Mouse (Mus musculus) testis, adult 2 months (tissue): ENCODE data around the gene Clec2l. TPM values are rescaled to one million over a fixed set of nuclear protein-coding genes. Genes with fewer than 3 reads are reported as not detected.

Experiments
- H3K27ac ChIP-seq: fragments of 200-500 bp; 2 replicates; pipeline ENCODE4 v1.5.1; 2012; ENCODE audit warnings: low read depth, low read length; ENCODE audit not compliant: control insufficient read depth, insufficient read depth
- H3K27me3 ChIP-seq: fragments of 200-500 bp; 2 replicates; pipeline ENCODE4 v1.6.1; 2012; ENCODE audit warnings: mild to moderate bottlenecking, low read length, moderate library complexity; ENCODE audit not compliant: control insufficient read depth, insufficient read depth
- H3K36me3 ChIP-seq: fragments of 200-500 bp; 2 replicates; pipeline ENCODE4 v1.6.1; 2012; ENCODE audit warnings: mild to moderate bottlenecking, low read length; ENCODE audit not compliant: control insufficient read depth, insufficient read depth
- H3K4me1 ChIP-seq: fragments of 200-500 bp; 2 replicates; pipeline ENCODE4 v1.6.1; 2012; ENCODE audit warnings: low read length; ENCODE audit not compliant: control insufficient read depth, insufficient read depth
- H3K4me3 ChIP-seq: fragments of 200-500 bp; 2 replicates; pipeline ENCODE4 v1.5.1; 2012; ENCODE audit warnings: low read depth, mild to moderate bottlenecking, low read length, moderate library complexity, mixed read lengths; ENCODE audit not compliant: control insufficient read depth
- CTCF ChIP-seq: fragments of 200-500 bp; IDR thresholded peaks from 2 replicates; pipeline ENCODE4 v1.5.1; 2012; ENCODE audit warnings: low read depth, mild to moderate bottlenecking, inconsistent platforms, low read length, moderate library complexity; ENCODE audit not compliant: control insufficient read depth, insufficient read depth, insufficient replicate concordance
- POLR2A ChIP-seq: fragments of 200-500 bp; IDR thresholded peaks from 2 replicates; pipeline ENCODE4 v1.6.1; 2012; ENCODE audit warnings: low read depth, mild to moderate bottlenecking, inconsistent platforms, low read length, moderate library complexity; ENCODE audit not compliant: control insufficient read depth
- polyA plus RNA-seq: library from polyadenylated mRNA; depleted of rRNA; stranded (reverse); fragments of >200 nt; gene quantifications from 2 replicates; pipeline ENCODE4 v1.2.3, GENCODE M21; 2012; rRNA removed

Gene Clec2l
- polyA plus RNA-seq, 1 experiment = 0.41 TPM

DNA sequence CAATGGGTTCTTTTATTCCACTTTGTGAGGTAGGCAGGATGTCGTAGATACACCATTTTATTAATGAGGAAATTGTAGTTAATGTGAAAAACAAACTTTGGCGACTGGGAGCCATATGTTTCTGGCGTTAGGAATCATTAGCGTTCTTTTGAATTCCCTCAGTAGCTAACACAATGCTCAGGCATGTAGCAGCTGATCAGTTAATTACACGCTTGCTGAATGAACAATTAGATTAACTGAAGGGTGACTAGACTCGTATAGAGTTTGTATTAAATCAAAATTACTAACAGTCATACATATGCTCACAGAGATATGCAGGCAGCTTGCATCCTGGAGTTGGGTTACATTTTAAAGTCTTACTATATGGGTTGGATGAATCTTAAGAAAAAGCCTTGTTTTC lies 56.4 kb downstream of the Clec2l start:
- TF ChIP-seq CTCF (no peak), POLR2A (no peak)
- Histone ChIP-seq H3K36me3 (peaks cover 1% of the 10 kb centered on the region), H3K4me1 (no peaks in the 10 kb centered on the region), H3K27ac (no peak overlapping the region), H3K27me3 (no peaks in the 10 kb centered on the region), H3K4me3 (peak overlapping the region; percentile 16; the same call in 1 of the 2 replicates)

- no peaks in the 10 kb centered on the region; the same call in 1 of the 2 replicates for H3K36me3 ChIP-seq
- TF ChIP-seq POLR2A = no peak
- TF ChIP-seq CTCF = no peak
These were observed 58.5 kb downstream of the Clec2l start for GRCm38 (mm10) chr6:38721361-38721760.

DNA sequence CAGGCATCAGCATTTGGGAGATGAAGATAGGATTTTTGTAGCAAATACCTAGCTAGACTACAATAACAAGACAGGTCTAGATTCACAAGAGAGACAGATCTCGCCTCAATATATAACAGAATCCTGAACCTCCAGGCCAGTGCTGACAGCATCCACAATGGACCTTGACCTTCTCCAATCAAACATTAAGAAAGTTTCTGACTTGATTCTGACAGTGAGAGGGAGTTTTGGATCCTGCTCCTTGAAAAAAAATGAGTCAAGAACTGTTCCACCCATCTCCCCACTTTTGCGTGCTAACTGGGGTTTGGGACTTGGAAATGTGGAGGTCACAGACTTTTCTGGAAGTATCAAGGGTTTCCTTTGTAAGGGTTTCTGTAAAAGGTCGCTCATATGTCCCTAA lies 62.6 kb downstream of the Clec2l start:
- TF ChIP-seq POLR2A = no peak
- no peak for TF ChIP-seq CTCF
- Histone ChIP-seq H3K4me1 (no peaks in the 10 kb centered on the region), H3K4me3 (no peak overlapping the region), H3K27me3 (no peaks in the 10 kb centered on the region), H3K27ac (no peak overlapping the region), H3K36me3 (no peaks in the 10 kb centered on the region; the same call in 1 of the 2 replicates)

More at GRCm38 (mm10) chr6:38721361-38721760, 58.5 kb downstream of the Clec2l start:
- Histone ChIP-seq H3K4me1 (no peaks in the 10 kb centered on the region), H3K4me3 (no peak overlapping the region), H3K27ac (no peak overlapping the region), H3K27me3 (no peaks in the 10 kb centered on the region)

Other genes with a start within 250 kb of the Clec2l start
- gene Ubn2, start 229.1 kb upstream of the Clec2l start, polyA plus RNA-seq = 23.1 and 25.5 TPM in 2 replicates
- gene Fmc1, start 129.6 kb upstream of the Clec2l start, polyA plus RNA-seq = 64.0 and 74.2 TPM in 2 replicates
- 25.4 and 30.9 TPM in 2 replicates for gene Luc7l2, start 111.7 kb upstream of the Clec2l start, polyA plus RNA-seq
- 0.64 and 0.86 TPM in 2 replicates for gene Klrg2, start 25.8 kb upstream of the Clec2l start, polyA plus RNA-seq
- 0.16 and 0.53 TPM in 2 replicates for gene Tbxas1, start 212.3 kb downstream of the Clec2l start, polyA plus RNA-seq
- 32.7 and 33.9 TPM in 2 replicates for gene Hipk2, start 213.1 kb downstream of the Clec2l start, polyA plus RNA-seq